Mouse (Mus musculus) urinary bladder, postnatal 4 days (tissue): Measurements from ENCODE around the gene Bex4.

ENCODE experiments used
- DNase-seq, 2 experiments: peaks; one replicate each; pipeline ENCODE4 v3.0.0; 2021 to 2022; ENCODE audit warnings: low spot score in 2 of 2

Gene Bex4

DNA sequence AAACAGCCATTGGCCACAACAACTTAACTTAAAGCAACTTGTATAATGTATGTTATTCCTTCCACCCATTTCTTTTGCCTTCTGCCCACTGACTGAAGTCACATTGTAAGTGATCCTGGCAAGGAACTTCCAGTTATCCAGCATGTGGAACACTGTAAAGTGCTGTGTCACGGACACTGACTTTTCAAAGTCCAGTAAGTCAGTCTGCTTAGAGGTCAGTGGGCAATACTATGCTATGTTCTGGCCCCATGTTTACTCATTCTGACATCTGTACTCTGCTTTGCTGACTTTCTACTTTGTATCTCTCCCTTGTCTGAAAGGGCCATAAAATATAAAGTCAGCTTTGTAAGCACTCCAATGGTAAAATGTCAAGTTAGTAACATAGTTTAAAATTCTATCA, 44.3 kb downstream of the Bex4 start:
- no peak for DNase-seq
